Mouse (Mus musculus): ENCODE data around the gene Ewsr1.
"Not testable (repeated sequence)": the region's sequence is repeated elsewhere in the genome, so short reads cannot be mapped to it uniquely, and the experiment has no call there.

Gene Ewsr1

GRCm38 (mm10) chr11:5096480-5097020, 2.5 kb downstream of the Ewsr1 start:
- DNase-seq, result no peak

- DNase-seq, result no peak
These were observed 3.2 kb downstream of the Ewsr1 start for GRCm38 (mm10) chr11:5095877-5096276.

- no peak for DNase-seq
These were observed 7.4 kb downstream of the Ewsr1 start for GRCm38 (mm10) chr11:5091706-5092105.

GRCm38 (mm10) chr11:5089147-5089546, 9.9 kb downstream of the Ewsr1 start:
- DNase-seq, result no peak

- DNase-seq, result not testable (repeated sequence)
These were observed 22.2 kb downstream of the Ewsr1 start for GRCm38 (mm10) chr11:5076843-5077242.

GRCm38 (mm10) chr11:5075760-5076159, 23.3 kb downstream of the Ewsr1 start:
- no peak for DNase-seq

GRCm38 (mm10) chr11:5074882-5075281, 24.2 kb downstream of the Ewsr1 start:
- no peak for DNase-seq

- DNase-seq, result no peak
These were observed 30.7 kb downstream of the Ewsr1 start for GRCm38 (mm10) chr11:5068126-5068971.

- DNase-seq, result no peak
These were observed 32.0 kb downstream of the Ewsr1 start for GRCm38 (mm10) chr11:5067063-5067462.

GRCm38 (mm10) chr11:5065056-5065821, 33.8 kb downstream of the Ewsr1 start, which contains the start of gene Gas2l1:
Gene Gas2l1, minus strand, starts transcription at chr11:5065327.
- peak; percentile 36 to 68 for DNase-seq

- DNase-seq, result no peak
These were observed 34.6 kb downstream of the Ewsr1 start for GRCm38 (mm10) chr11:5064282-5065055.

GRCm38 (mm10) chr11:5063561-5064281, 35.3 kb downstream of the Ewsr1 start:
- no peak for DNase-seq

GRCm38 (mm10) chr11:5062860-5063505, 36.1 kb downstream of the Ewsr1 start:
- no peak for DNase-seq

- no peak for DNase-seq
These were observed 36.7 kb downstream of the Ewsr1 start for GRCm38 (mm10) chr11:5062326-5062725.

- DNase-seq, result peak; percentile 56 to 63
These were observed 37.5 kb downstream of the Ewsr1 start for GRCm38 (mm10) chr11:5061413-5062139.

- no peak for DNase-seq
These were observed 38.2 kb downstream of the Ewsr1 start for GRCm38 (mm10) chr11:5060756-5061412.

GRCm38 (mm10) chr11:5059704-5060156, 39.3 kb downstream of the Ewsr1 start:
- peak; percentile 13 to 41 for DNase-seq

GRCm38 (mm10) chr11:5059230-5059629, 39.8 kb downstream of the Ewsr1 start:
- DNase-seq, result no peak

GRCm38 (mm10) chr11:5058783-5059182, 40.3 kb downstream of the Ewsr1 start:
- DNase-seq, result no peak
